Mouse (Mus musculus): ENCODE measurements at regions not wholly inside any gene's neighbourhood (a gene's known extent, or its start where the extent isn't known, plus 50 kb on each side); places are given as distances from the start of the nearest gene placed in this dataset.
A peak's percentile ranks its signal among the peaks of the same experiment; 100 is the strongest.

DNA sequence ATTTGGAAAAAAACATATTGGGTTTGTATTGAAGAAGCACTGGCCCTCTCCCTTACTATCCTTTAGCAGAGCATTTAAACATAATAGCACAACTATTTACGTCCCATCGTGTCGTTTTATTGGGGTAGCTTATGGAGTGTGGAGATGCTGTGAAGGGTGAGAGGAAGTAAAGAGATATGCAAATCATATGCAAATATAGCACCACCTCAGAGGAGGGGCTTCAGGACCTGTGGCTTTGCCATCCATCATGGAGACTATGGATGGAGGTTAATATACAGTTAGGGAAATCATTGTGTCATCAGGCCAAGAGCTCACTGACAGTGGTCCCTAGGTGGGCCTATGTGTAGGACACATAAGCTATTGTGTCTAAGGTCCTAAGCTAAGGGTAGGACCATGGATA lies 178.2 kb downstream of the Tle3 start:
- H3K4me3 ChIP-seq (ENCODE audit: low read depth, low read length): no peak overlapping the region
- no peak for TF ChIP-seq CTCF (IDR thresholded peaks at IDR 0.05; ENCODE audit: low read depth)
- TF ChIP-seq EP300 (optimal IDR thresholded peaks at IDR 0.05): no peak
- no peaks in the 10 kb centered on the region for H3K36me3 ChIP-seq (ENCODE audit: control insufficient read depth, insufficient read depth, low read length)
- H3K27me3 ChIP-seq (ENCODE audit: control insufficient read depth, insufficient read depth, low read length): no peaks in the 10 kb centered on the region
- H3K4me2 ChIP-seq (replicated peaks; ENCODE audit: low read depth): no peak overlapping the region
- H3K27ac ChIP-seq (replicated peaks): no peak overlapping the region
- no peak for ATAC-seq (ENCODE audit: low FRiP score, low TSS enrichment)
- no peaks in the 10 kb centered on the region for H3K9me3 ChIP-seq (ENCODE audit: control insufficient read depth, low read length)
- WGBS: 88% methylated on average over 3 of the region's 3 CpGs
- DNase-seq (ENCODE audit: low spot score): no peak
- no peak overlapping the region for H3K9ac ChIP-seq (ENCODE audit: low read length)
- H3K4me1 ChIP-seq (replicated peaks; ENCODE audit: control insufficient read depth, insufficient read depth): no peaks in the 10 kb centered on the region

GRCm38 (mm10) chr9:61549692-61550241 lies 177.6 kb downstream of the Tle3 start:
- Histone ChIP-seq H3K9ac (ENCODE audit: low read length) (no peak overlapping the region), H3K4me1 (replicated peaks; ENCODE audit: control insufficient read depth, insufficient read depth) (no peaks in the 10 kb centered on the region), H3K27ac (replicated peaks) (no peak overlapping the region), H3K36me3 (ENCODE audit: control insufficient read depth, insufficient read depth, low read length) (no peaks in the 10 kb centered on the region), H3K4me3 (ENCODE audit: low read depth, low read length) (no peak overlapping the region), H3K9me3 (ENCODE audit: control insufficient read depth, low read length) (no peaks in the 10 kb centered on the region), H3K27me3 (ENCODE audit: control insufficient read depth, insufficient read depth, low read length) (no peaks in the 10 kb centered on the region), H3K4me2 (replicated peaks; ENCODE audit: low read depth) (no peak overlapping the region)
- TF ChIP-seq EP300 (optimal IDR thresholded peaks at IDR 0.05) (no peak), CTCF (IDR thresholded peaks at IDR 0.05; ENCODE audit: low read depth) (no peak)
- 65% methylated on average over 5 of the region's 5 CpGs for WGBS
- no peak for DNase-seq (ENCODE audit: low spot score)
- ATAC-seq (ENCODE audit: low FRiP score, low TSS enrichment): peak; percentile 47; the same call in 1 of the 2 replicates

DNA sequence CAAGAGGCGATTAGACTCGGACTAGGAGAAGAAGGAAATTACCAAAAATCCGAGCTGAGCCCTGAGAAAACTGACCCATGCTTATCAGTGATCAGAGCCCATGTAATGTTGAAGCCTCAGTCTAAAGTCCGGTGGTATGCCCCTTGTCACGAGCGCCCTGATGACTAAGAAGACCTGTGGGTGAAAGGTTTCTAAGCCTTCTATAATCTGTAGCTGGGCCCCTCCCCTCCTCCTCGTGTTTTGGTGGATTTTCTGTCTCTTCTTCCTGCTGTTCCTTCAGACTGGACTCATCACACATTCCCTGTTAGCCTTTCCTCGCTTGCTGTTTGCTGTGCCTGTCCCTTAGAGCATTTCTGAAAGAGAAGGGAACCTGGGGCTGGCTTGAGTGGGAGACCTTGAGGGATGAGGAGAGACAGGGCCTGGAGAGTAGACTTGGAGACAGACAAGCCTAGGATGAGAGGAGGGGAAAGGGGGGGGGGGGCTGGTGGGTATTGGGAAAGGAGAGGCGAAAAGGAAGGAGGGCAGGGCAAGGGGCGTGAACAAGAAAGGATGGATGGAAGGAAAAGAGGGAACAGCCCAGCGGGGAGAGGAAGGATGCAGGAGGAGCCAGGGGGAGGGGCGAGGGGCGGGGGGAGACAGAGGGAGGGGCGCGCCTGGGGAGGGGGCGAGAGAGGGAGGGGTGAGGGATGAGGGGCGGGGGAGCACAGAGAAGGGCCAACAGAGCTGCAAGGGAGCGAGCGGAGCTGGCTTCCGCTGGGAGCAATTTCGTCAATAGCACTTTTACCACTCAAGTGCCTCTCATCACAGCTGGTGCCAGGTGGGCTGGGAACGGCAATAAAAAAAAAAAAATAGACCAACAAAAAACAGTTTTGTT lies 165.4 kb downstream of the Tle3 start:
- Histone ChIP-seq H3K36me3 (ENCODE audit: control insufficient read depth, insufficient read depth, low read length) (no peaks in the 10 kb centered on the region), H3K4me1 (replicated peaks; ENCODE audit: control insufficient read depth, insufficient read depth) (no peaks in the 10 kb centered on the region), H3K4me3 (ENCODE audit: low read depth, low read length) (no peak overlapping the region), H3K4me2 (replicated peaks; ENCODE audit: low read depth) (no peak overlapping the region), H3K9me3 (ENCODE audit: control insufficient read depth, low read length) (no peaks in the 10 kb centered on the region), H3K9ac (ENCODE audit: low read length) (no peak overlapping the region), H3K27ac (replicated peaks) (no peak overlapping the region), H3K27me3 (ENCODE audit: control insufficient read depth, insufficient read depth, low read length) (no peaks in the 10 kb centered on the region)
- ATAC-seq (ENCODE audit: low FRiP score, low TSS enrichment) (no peak), DNase-seq (ENCODE audit: low spot score) (no peak)
- WGBS: 24% methylated on average over 18 of the region's 22 CpGs
- no peak for TF ChIP-seq CTCF (IDR thresholded peaks at IDR 0.05; ENCODE audit: low read depth)
- TF ChIP-seq EP300 (optimal IDR thresholded peaks at IDR 0.05): no peak

DNA sequence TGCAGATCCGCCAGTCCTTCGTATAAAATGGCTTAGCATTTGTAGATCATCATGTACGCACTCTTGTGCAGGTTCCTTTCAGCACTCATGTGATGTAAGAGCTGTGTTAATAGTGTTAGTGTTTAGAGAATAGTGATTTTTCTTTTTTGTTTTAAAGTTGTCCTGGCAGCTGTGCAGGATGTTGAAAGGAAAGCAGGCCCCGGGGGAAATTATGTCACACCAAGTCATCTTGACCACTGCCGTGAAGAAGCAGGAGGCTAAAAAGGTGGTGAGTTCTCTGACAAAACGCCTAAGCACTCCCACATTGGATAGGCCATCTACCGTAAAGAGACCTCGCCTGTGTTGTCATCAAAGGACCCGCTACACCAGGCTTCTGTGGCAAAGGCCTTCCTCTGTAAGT lies 161.1 kb downstream of the Tle3 start:
- DNase-seq (ENCODE audit: low spot score): no peak
- H3K4me3 ChIP-seq (ENCODE audit: low read depth, low read length): no peak overlapping the region
- TF ChIP-seq CTCF (IDR thresholded peaks at IDR 0.05; ENCODE audit: low read depth) (no peak), EP300 (optimal IDR thresholded peaks at IDR 0.05) (no peak)
- H3K4me2 ChIP-seq (replicated peaks; ENCODE audit: low read depth): no peak overlapping the region
- no peaks in the 10 kb centered on the region for H3K27me3 ChIP-seq (ENCODE audit: control insufficient read depth, insufficient read depth, low read length)
- no peak for ATAC-seq (ENCODE audit: low FRiP score, low TSS enrichment)
- H3K9ac ChIP-seq (ENCODE audit: low read length): no peak overlapping the region
- no peaks in the 10 kb centered on the region for H3K4me1 ChIP-seq (replicated peaks; ENCODE audit: control insufficient read depth, insufficient read depth)
- 64% methylated on average over 9 of the region's 9 CpGs for WGBS
- H3K9me3 ChIP-seq (ENCODE audit: control insufficient read depth, low read length): no peaks in the 10 kb centered on the region
- H3K27ac ChIP-seq (replicated peaks): no peak overlapping the region
- no peaks in the 10 kb centered on the region for H3K36me3 ChIP-seq (ENCODE audit: control insufficient read depth, insufficient read depth, low read length)

GRCm38 (mm10) chr9:61530263-61531045 lies 158.3 kb downstream of the Tle3 start:
- no peaks in the 10 kb centered on the region for H3K4me1 ChIP-seq (replicated peaks; ENCODE audit: control insufficient read depth, insufficient read depth)
- WGBS: 53% methylated on average over 4 of the region's 4 CpGs
- no peaks in the 10 kb centered on the region for H3K9me3 ChIP-seq (ENCODE audit: control insufficient read depth, low read length)
- TF ChIP-seq CTCF (IDR thresholded peaks at IDR 0.05; ENCODE audit: low read depth): no peak
- no peak for TF ChIP-seq EP300 (optimal IDR thresholded peaks at IDR 0.05)
- ATAC-seq (ENCODE audit: low FRiP score, low TSS enrichment) (no peak), DNase-seq (ENCODE audit: low spot score) (no peak)
- H3K36me3 ChIP-seq (ENCODE audit: control insufficient read depth, insufficient read depth, low read length): no peaks in the 10 kb centered on the region
- no peaks in the 10 kb centered on the region for H3K27me3 ChIP-seq (ENCODE audit: control insufficient read depth, insufficient read depth, low read length)
- H3K4me3 ChIP-seq (ENCODE audit: low read depth, low read length): no peak overlapping the region
- no peak overlapping the region for H3K9ac ChIP-seq (ENCODE audit: low read length)
- H3K4me2 ChIP-seq (replicated peaks; ENCODE audit: low read depth): no peak overlapping the region
- H3K27ac ChIP-seq (replicated peaks): no peak overlapping the region

All from stomach, postnatal 0 days (tissue).